Comparison of ENCODE assay signal across 16 mouse cellular contexts in genomic region chr11:116682501-116683144, GRCm38 (mm10). TPM values are rescaled to one million over a fixed set of nuclear protein-coding genes. Genes with fewer than 3 reads are reported as not detected.
A peak's percentile ranks its signal among the peaks of the same experiment; 100 is the strongest.
DNase-seq lines count a peak whose midpoint lies in the region; ATAC-seq and TF ChIP-seq lines count a peak whose summit lies in the region.
"Had no signal": no experiment of that assay in that cellular context is flagged by ENCODE, and none has a peak within 500 bp of the region (broad histone marks: within the 10 kb centered on the region; RNA-seq: fewer than 3 reads in every experiment).

No protein-coding gene starts in this region.

- DNase-seq in lung, postnatal 0 days (ENCODE audit: low spot score) = no peak
- DNase-seq in lung, postnatal 10 days = no peak
- no peak for DNase-seq in frontal cortex, postnatal 25 days (ENCODE audit: low spot score in 2 of 2)
- no peak for DNase-seq in ovary, postnatal 14 days (ENCODE audit: low spot score)
- DNase-seq: cerebellum, postnatal 10 days; layer of hippocampus, postnatal 36 days; right cerebral cortex, postnatal 4 days; thymus, adult 18-20 months had no signal

- H3K4me1 ChIP-seq in lung, postnatal 0 days (ENCODE audit: insufficient read depth, low read depth, low read length) = no peaks in the 10 kb centered on the region
- peaks cover 34% of the 10 kb centered on the region for H3K4me1 ChIP-seq in bone marrow macrophage, adult 2 months (ENCODE audit: control insufficient read depth, insufficient read depth, low read length)
- peaks cover 13% of the 10 kb centered on the region; the same call in 1 of the 2 replicates for H3K4me1 ChIP-seq in kidney, embryonic 14.5 days (ENCODE audit: control insufficient read depth, insufficient read depth, low read length)
- peaks cover 20% of the 10 kb centered on the region for H3K4me1 ChIP-seq in small intestine, adult 2 months (ENCODE audit: control insufficient read depth, insufficient read depth, insufficient read length, low read length)
- H3K4me1 ChIP-seq: heart, embryonic 12.5 days; midbrain, embryonic 13.5 days; neural tube, embryonic 13.5 days had no signal

- no peaks in the 10 kb centered on the region for H3K36me3 ChIP-seq in lung, postnatal 0 days (ENCODE audit: insufficient read depth, low read length)
- peaks cover 25% of the 10 kb centered on the region; the same call in 1 of the 2 replicates for H3K36me3 ChIP-seq in kidney, embryonic 14.5 days (ENCODE audit: control insufficient read depth, insufficient read depth, low read length)
- peaks cover 34% of the 10 kb centered on the region for H3K36me3 ChIP-seq in small intestine, adult 2 months (ENCODE audit: control insufficient read depth, insufficient read depth, low read length)

- no peak overlapping the region for H3K4me3 ChIP-seq in lung, postnatal 0 days (ENCODE audit: low read depth, low read length)
- no peak overlapping the region for H3K4me3 ChIP-seq in bone marrow macrophage, adult 2 months (ENCODE audit: insufficient read depth, low read length)
- no peak overlapping the region for H3K4me3 ChIP-seq in kidney, embryonic 14.5 days (ENCODE audit: low read length)
- no peak overlapping the region for H3K4me3 ChIP-seq in small intestine, adult 2 months (ENCODE audit: low read depth, low read length)
- H3K4me3 ChIP-seq: heart, embryonic 12.5 days; midbrain, embryonic 13.5 days; neural tube, embryonic 13.5 days had no signal

- no peaks in the 10 kb centered on the region for H3K27me3 ChIP-seq in lung, postnatal 0 days (replicated peaks; ENCODE audit: insufficient read depth, low read length)
- no peaks in the 10 kb centered on the region for H3K27me3 ChIP-seq in kidney, embryonic 14.5 days (ENCODE audit: control insufficient read depth, insufficient read depth, low read length)
- H3K27me3 ChIP-seq in small intestine, adult 2 months (ENCODE audit: control insufficient read depth, insufficient read depth, low read length) = no peaks in the 10 kb centered on the region
- H3K27me3 ChIP-seq: heart, embryonic 12.5 days; midbrain, embryonic 13.5 days; neural tube, embryonic 13.5 days had no signal

- 0 out of 2 replicates have a peak overlapping the region, but pooled peaks have one; percentile 12 for H3K27ac ChIP-seq in lung, postnatal 0 days (ENCODE audit: low read length)
- H3K27ac ChIP-seq in bone marrow macrophage, adult 2 months (ENCODE audit: insufficient read depth, low read depth, low read length) = peak overlapping the region; percentile 76
- H3K27ac ChIP-seq in kidney, embryonic 14.5 days (ENCODE audit: low read depth, low read length) = peak overlapping the region; percentile 30; the same call in 1 of the 2 replicates
- peak overlapping the region; percentile 79 for H3K27ac ChIP-seq in small intestine, adult 2 months (ENCODE audit: insufficient read depth, low read depth, low read length)
- H3K27ac ChIP-seq: midbrain, embryonic 13.5 days; neural tube, embryonic 13.5 days had no signal

- H3K9ac ChIP-seq in lung, postnatal 0 days (replicated peaks; ENCODE audit: low read depth) = no peak overlapping the region
- no peak overlapping the region for H3K9ac ChIP-seq in kidney, embryonic 14.5 days (ENCODE audit: low read depth, low read length)
- H3K9ac ChIP-seq: heart, embryonic 12.5 days; midbrain, embryonic 13.5 days; neural tube, embryonic 13.5 days had no signal

- no peak overlapping the region for H3K4me2 ChIP-seq in lung, postnatal 0 days (replicated peaks; ENCODE audit: low read depth, low read length)
- H3K4me2 ChIP-seq in kidney, embryonic 14.5 days (replicated peaks; ENCODE audit: low read depth, low read length) = no peak overlapping the region
- H3K4me2 ChIP-seq: heart, embryonic 12.5 days; midbrain, embryonic 13.5 days; neural tube, embryonic 13.5 days had no signal

- ATAC-seq in lung, postnatal 0 days = peak; percentile 28
- ATAC-seq in kidney, embryonic 14.5 days (ENCODE audit: low FRiP score, low TSS enrichment) = peak; percentile 62; the same call in 1 of the 2 replicates
- no peak for ATAC-seq in frontal cortex, adult (ENCODE audit: low TSS enrichment)
- ATAC-seq: hindbrain, embryonic 16.5 days; midbrain, embryonic 13.5 days had no signal

- no peaks in the 10 kb centered on the region for H3K9me3 ChIP-seq in lung, postnatal 0 days (ENCODE audit: low read length)
- H3K9me3 ChIP-seq in kidney, embryonic 14.5 days (ENCODE audit: control insufficient read depth, low read length) = no peaks in the 10 kb centered on the region
- H3K9me3 ChIP-seq: heart, embryonic 12.5 days; midbrain, embryonic 13.5 days; neural tube, embryonic 13.5 days had no signal

- no peak for TF ChIP-seq POLR2A in bone marrow macrophage, adult 2 months (IDR thresholded peaks at IDR 0.05; ENCODE audit: borderline replicate concordance, low read depth, low read length)
- no peak for TF ChIP-seq POLR2A in small intestine, adult 2 months (IDR thresholded peaks at IDR 0.05; ENCODE audit: low read depth, low read length)

- WGBS in lung, postnatal 0 days = 47% methylated on average over 14 of the region's 14 CpGs
- WGBS in kidney, embryonic 14.5 days = 27% methylated on average over 14 of the region's 14 CpGs
- WGBS in small intestine, adult 2 months = 47% methylated on average over 14 of the region's 14 CpGs

- no peak for TF ChIP-seq EP300 in lung, postnatal 0 days (IDR thresholded peaks at IDR 0.05)

- no peak for TF ChIP-seq CTCF in lung, postnatal 0 days (IDR thresholded peaks at IDR 0.05)
- no peak for TF ChIP-seq CTCF in bone marrow macrophage, adult 2 months (IDR thresholded peaks at IDR 0.05; ENCODE audit: low read depth, low read length)
- TF ChIP-seq CTCF in small intestine, adult 2 months (IDR thresholded peaks at IDR 0.05; ENCODE audit: extremely low read depth, insufficient read length, insufficient replicate concordance, low read depth, low read length) = no peak

RNA-seq across cellular contexts. Expression of gene Cygb, which starts 28.5 kb away (rescaled TPM):
- polyA plus RNA-seq in lung, postnatal 0 days (2015; fragmentation: Nextera tagmentation; extraction: Ambion mirVana) = 27.3 and 32.0 TPM in 2 replicates
- not detected in 2 replicates for polyA plus RNA-seq in bone marrow macrophage, adult 2 months (2012; ENCODE audit: insufficient read depth, insufficient read length, missing spikeins)
- polyA plus RNA-seq in kidney, embryonic 14.5 days (2014; fragmentation: Nextera tagmentation; extraction: Ambion mirVana) = 11.0 and 11.3 TPM in 2 replicates
- 14.2 and 23.7 TPM in 2 replicates for polyA plus RNA-seq in small intestine, adult 2 months (2012; rRNA removed)

RNA-seq across cellular contexts. Expression of gene Prcd, which starts 29.3 kb away (rescaled TPM):
- polyA plus RNA-seq in lung, postnatal 0 days (2015; fragmentation: Nextera tagmentation; extraction: Ambion mirVana) = 10.9 and 16.4 TPM in 2 replicates
- polyA plus RNA-seq in bone marrow macrophage, adult 2 months (2012; ENCODE audit: insufficient read depth, insufficient read length, missing spikeins) = not detected in 2 replicates
- polyA plus RNA-seq in kidney, embryonic 14.5 days (2014; fragmentation: Nextera tagmentation; extraction: Ambion mirVana) = 1.1 and 1.4 TPM in 2 replicates
- 0.30 TPM in 1 of 2 replicates, not detected in the other for polyA plus RNA-seq in small intestine, adult 2 months (2012; rRNA removed)
- polyA plus RNA-seq: heart, embryonic 12.5 days had no signal

RNA-seq across cellular contexts. Expression of gene Rhbdf2, which starts 55.8 kb away (rescaled TPM):
- polyA plus RNA-seq in lung, postnatal 0 days (2015; fragmentation: Nextera tagmentation; extraction: Ambion mirVana) = 23.5 and 27.9 TPM in 2 replicates
- polyA plus RNA-seq in bone marrow macrophage, adult 2 months (2012; ENCODE audit: insufficient read depth, insufficient read length, missing spikeins) = 37.5 and 39.0 TPM in 2 replicates
- 5.4 and 7.2 TPM in 2 replicates for polyA plus RNA-seq in kidney, embryonic 14.5 days (2014; fragmentation: Nextera tagmentation; extraction: Ambion mirVana)
- 25.3 and 40.8 TPM in 2 replicates for polyA plus RNA-seq in small intestine, adult 2 months (2012; rRNA removed)

Comparison
In these comparisons a context has a peak if more than half of its experiments do, and no peak if none do; other contexts are left out.
1. H3K27ac ChIP-seq: peak in every context shown above with its lines; median percentile 79 in small intestine, adult 2 months; 76 in bone marrow macrophage, adult 2 months; 30 in kidney, embryonic 14.5 days; 12 in lung, postnatal 0 days.
2. RNA of gene Cygb, which starts 28.5 kb away (polyA plus RNA-seq): 27.3 to 32.0 TPM in lung, postnatal 0 days, 14.2 to 23.7 TPM in small intestine, adult 2 months and 11.0 to 11.3 TPM in kidney, embryonic 14.5 days; not detected in bone marrow macrophage, adult 2 months; every median in the first group is over 10 times any median in the second.